Mouse (Mus musculus) mammary gland, adult 2 months (tissue): ENCODE results near the gene Gdpd2. TPM values are rescaled to one million over a fixed set of nuclear protein-coding genes. Genes with fewer than 3 reads are reported as not detected.

Source experiments
- polyA plus RNA-seq: library from polyadenylated mRNA; depleted of rRNA; stranded (reverse); fragments of >200 nt; gene quantifications from 2 replicates; pipeline ENCODE4 v1.2.3, GENCODE M21; 2012; ENCODE audit warnings: low replicate concordance; rRNA removed

Gene Gdpd2
- polyA plus RNA-seq, result 1.2 and 4.5 TPM in 2 replicates

DNA sequence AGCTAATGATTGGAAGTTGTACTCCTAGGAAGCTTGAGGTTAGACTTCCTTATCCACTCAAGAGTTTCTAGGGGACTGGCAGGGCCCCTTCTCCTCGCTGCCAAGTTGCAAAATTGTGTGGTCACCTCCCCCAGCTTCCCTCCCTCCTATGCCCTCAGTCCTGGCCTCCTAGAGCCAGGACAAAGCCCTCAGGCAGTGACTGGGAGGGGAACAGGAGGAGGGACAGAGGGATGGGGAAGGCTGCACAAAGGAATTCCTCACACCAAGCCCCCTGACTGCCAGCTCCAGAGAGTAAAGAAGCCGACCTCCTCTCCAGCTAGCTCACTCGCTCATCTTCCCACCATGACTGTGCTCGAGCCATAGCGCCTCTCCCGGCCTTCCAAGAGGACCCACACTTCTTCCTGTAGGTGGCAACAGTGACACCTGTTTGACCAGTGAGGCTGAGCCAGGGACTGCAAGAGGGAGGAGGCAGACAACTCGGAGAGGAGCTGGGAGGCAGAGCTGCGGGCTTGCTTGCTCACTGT lies at the start of gene Gdpd2:
Gene Gdpd2 (plus strand): TSS at position 209 of the 524 bp plus-strand sequence.

GRCm38 (mm10) chrX:100767181-100767884 lies 37.7 kb downstream of the Gdpd2 start, which contains the start of gene Dlg3:
TSS of gene Dlg3 (plus strand) at chrX:100767722.

Other genes starting within 250 kb of the Gdpd2 start
- 12.5 and 29.6 TPM in 2 replicates for gene Igbp1, start 235.6 kb upstream of the Gdpd2 start, polyA plus RNA-seq
- 0.47 TPM in 1 of 2 replicates, not detected in the other for gene Dgat2l6, start 205.0 kb upstream of the Gdpd2 start, polyA plus RNA-seq
- gene Awat1, start 157.6 kb upstream of the Gdpd2 start, polyA plus RNA-seq, result 2.7 TPM in 1 of 2 replicates, not detected in the other
- gene P2ry4, start 135.0 kb upstream of the Gdpd2 start, polyA plus RNA-seq, result 0.08 and 0.27 TPM in 2 replicates
- gene Arr3, start 124.4 kb upstream of the Gdpd2 start, polyA plus RNA-seq, result not detected in 2 replicates
- 0.17 and 0.37 TPM in 2 replicates for gene Kif4, start 104.1 kb upstream of the Gdpd2 start, polyA plus RNA-seq
- 10.2 and 17.8 TPM in 2 replicates for gene Pdzd11, start 103.3 kb upstream of the Gdpd2 start, polyA plus RNA-seq
- 5.3 and 8.4 TPM in 2 replicates for gene Dlg3, start 37.8 kb downstream of the Gdpd2 start, polyA plus RNA-seq